Mouse (Mus musculus) MEL (cell line): Measurements from ENCODE around the gene Lama1. TPM values are rescaled to one million over a fixed set of nuclear protein-coding genes. Genes with fewer than 3 reads are reported as not detected.

Source experiments
- DNase-seq: peaks from one replicate; pipeline ENCODE4 v3.0.0; 2011; ENCODE audit warnings: low read depth, low spot score
- H3K27ac ChIP-seq: 2 replicates; pipeline ENCODE4 v1.5.1; 2012; ENCODE audit warnings: low read depth, mild to moderate bottlenecking, control low read depth, low read length, moderate library complexity; ENCODE audit not compliant: control insufficient read depth
- H3K27me3 ChIP-seq, 2 experiments: fragments of 150-350 bp in 1 of 2; sonication (generic) in 1 of 2; 2 replicates each; pipeline ENCODE4 v1.6.1; 2012; ENCODE audit warnings: low read length in 2 of 2, mild to moderate bottlenecking in 2 of 2, improper control_type of control experiment in 1 of 2, moderate library complexity in 1 of 2; ENCODE audit not compliant: insufficient read depth in 2 of 2, control insufficient read depth in 1 of 2
- H3K36me3 ChIP-seq, 2 experiments: 2 replicates each; pipeline ENCODE4 v1.6.1; 2012 to 2014; ENCODE audit warnings: low read length in 2 of 2, improper control_type of control experiment in 1 of 2, inconsistent platforms in 1 of 2, mild to moderate bottlenecking in 1 of 2; ENCODE audit not compliant: insufficient read depth in 2 of 2, control insufficient read depth in 1 of 2
- H3K4me1 ChIP-seq, 2 experiments: fragments of 150-350 bp in 1 of 2; sonication (generic) in 1 of 2; 2 replicates each; pipeline ENCODE4 v1.6.1; 2012; ENCODE audit warnings: low read length in 2 of 2, improper control_type of control experiment in 1 of 2, mild to moderate bottlenecking in 1 of 2; ENCODE audit not compliant: insufficient read depth in 2 of 2, control insufficient read depth in 1 of 2
- H3K4me3 ChIP-seq, 2 experiments: fragments of 150-350 bp in 1 of 2; sonication (generic) in 1 of 2; 2 replicates each; pipeline ENCODE4 v1.5.1; 2012; ENCODE audit warnings: low read depth in 2 of 2, low read length in 2 of 2, mild to moderate bottlenecking in 2 of 2, moderate library complexity in 2 of 2, control low read depth in 1 of 2, improper control_type of control experiment in 1 of 2; ENCODE audit not compliant: control insufficient read depth in 1 of 2, insufficient read depth in 1 of 2
- H3K79me2 ChIP-seq: 2 replicates; pipeline ENCODE4 v1.6.1; 2012; ENCODE audit warnings: mild to moderate bottlenecking, low read length, moderate library complexity; ENCODE audit not compliant: control insufficient read depth, poor library complexity, insufficient read depth
- H3K9ac ChIP-seq: 2 replicates; pipeline ENCODE4 v1.6.1; 2012; ENCODE audit warnings: low read depth, mild to moderate bottlenecking, control low read depth, low read length, moderate library complexity; ENCODE audit not compliant: control insufficient read depth, poor library complexity, severe bottlenecking
- H3K9me3 ChIP-seq: fragments of 150-350 bp; sonication (generic); replicated peaks from 2 replicates; pipeline ENCODE4 v1.6.1; 2012; ENCODE audit warnings: mild to moderate bottlenecking, low read length, improper control_type of control experiment, moderate library complexity; ENCODE audit not compliant: insufficient read depth
- BHLHE40 ChIP-seq: IDR thresholded peaks from 2 replicates; pipeline ENCODE4 v1.6.1; 2012; ENCODE audit warnings: low read depth, mild to moderate bottlenecking, inconsistent platforms, low read length, improper control_type of control experiment, borderline replicate concordance
- CHD2 ChIP-seq: IDR thresholded peaks from 2 replicates; pipeline ENCODE4 v1.6.1; 2011; ENCODE audit warnings: low read length, improper control_type of control experiment
- CTCF ChIP-seq, 3 experiments: IDR thresholded peaks in 2 of 3; conservative IDR thresholded peaks in 1 of 3; 2 replicates each; pipeline ENCODE4 v1.5.1; 2011 to 2012; ENCODE audit warnings: low read length in 3 of 3, low read depth in 2 of 3, mild to moderate bottlenecking in 2 of 3, improper control_type of control experiment in 1 of 3, inconsistent platforms in 1 of 3, mixed read lengths in 1 of 3, moderate library complexity in 1 of 3; ENCODE audit not compliant: control insufficient read depth in 1 of 3, insufficient read depth in 1 of 3, poor library complexity in 1 of 3, severe bottlenecking in 1 of 3
- E2F4 ChIP-seq: IDR thresholded peaks from 2 replicates; pipeline ENCODE4 v1.6.1; 2011; ENCODE audit warnings: low read depth, low read length, improper control_type of control experiment, borderline replicate concordance
- ELF1 ChIP-seq: IDR thresholded peaks from 2 replicates; pipeline ENCODE4 v1.6.1; 2014; ENCODE audit warnings: low read depth, mild to moderate bottlenecking, inconsistent platforms, low read length, improper control_type of control experiment, moderate library complexity
- EP300 ChIP-seq, 2 experiments: IDR thresholded peaks; 2 replicates each; pipeline ENCODE4 v1.6.1; 2011; ENCODE audit warnings: improper control_type of control experiment in 2 of 2, low read length in 2 of 2, low read depth in 1 of 2, mild to moderate bottlenecking in 1 of 2
- ETS1 ChIP-seq: IDR thresholded peaks from 2 replicates; pipeline ENCODE4 v1.6.1; 2012; ENCODE audit warnings: low read depth, mild to moderate bottlenecking, inconsistent platforms, low read length, improper control_type of control experiment, moderate library complexity
- GABPA ChIP-seq: IDR thresholded peaks from 2 replicates; pipeline ENCODE4 v1.6.1; 2012; ENCODE audit warnings: low read depth, mild to moderate bottlenecking, inconsistent platforms, low read length, improper control_type of control experiment, moderate library complexity
- GATA1 ChIP-seq: IDR thresholded peaks from 2 replicates; pipeline ENCODE4 v1.6.1; 2011; ENCODE audit warnings: low read depth, low read length, improper control_type of control experiment
- KAT2A ChIP-seq: conservative IDR thresholded peaks from 2 replicates; pipeline ENCODE4 v1.6.1; 2012; ENCODE audit warnings: low read depth, low read length, improper control_type of control experiment, inconsistent platforms
- MAFK ChIP-seq: IDR thresholded peaks from 2 replicates; pipeline ENCODE4 v1.6.1; 2011; ENCODE audit warnings: low read depth, mild to moderate bottlenecking, low read length, improper control_type of control experiment, borderline replicate concordance
- MAX ChIP-seq: IDR thresholded peaks from 2 replicates; pipeline ENCODE4 v1.6.1; 2011; ENCODE audit warnings: low read length, improper control_type of control experiment
- MAZ ChIP-seq: IDR thresholded peaks from 2 replicates; pipeline ENCODE4 v1.6.1; 2012; ENCODE audit warnings: low read depth, mild to moderate bottlenecking, inconsistent platforms, low read length, improper control_type of control experiment
- RAD21 ChIP-seq: IDR thresholded peaks from 2 replicates; pipeline ENCODE4 v1.6.1; 2011; ENCODE audit warnings: mild to moderate bottlenecking, low read depth, low read length, improper control_type of control experiment
- TAL1 ChIP-seq: IDR thresholded peaks from 2 replicates; pipeline ENCODE4 v1.6.1; 2012; ENCODE audit warnings: mild to moderate bottlenecking, inconsistent platforms, low read length, moderate library complexity, mixed read lengths
- TBP ChIP-seq: IDR thresholded peaks from 2 replicates; pipeline ENCODE4 v1.8.0; 2011; ENCODE audit warnings: low read depth, low read length, improper control_type of control experiment
- TCF12 ChIP-seq: IDR thresholded peaks from 2 replicates; pipeline ENCODE4 v1.6.1; 2014; ENCODE audit warnings: low read depth, mild to moderate bottlenecking, inconsistent platforms, low read length, improper control_type of control experiment, moderate library complexity
- USF1 ChIP-seq: IDR thresholded peaks from 2 replicates; pipeline ENCODE4 v1.6.1; 2014; ENCODE audit warnings: low read depth, mild to moderate bottlenecking, inconsistent platforms, low read length, improper control_type of control experiment, moderate library complexity
- ZC3H11A ChIP-seq: IDR thresholded peaks from 2 replicates; pipeline ENCODE4 v1.6.1; 2012; ENCODE audit warnings: low read depth, mild to moderate bottlenecking, inconsistent platforms, low read length, improper control_type of control experiment
- ZMIZ1 ChIP-seq: IDR thresholded peaks from 2 replicates; pipeline ENCODE4 v1.6.1; 2012; ENCODE audit warnings: low read depth, mild to moderate bottlenecking, inconsistent platforms, low read length, improper control_type of control experiment, moderate library complexity
- ZNF384 ChIP-seq: IDR thresholded peaks from 2 replicates; pipeline ENCODE4 v1.6.1; 2012; ENCODE audit warnings: low read depth, mild to moderate bottlenecking, inconsistent platforms, low read length, improper control_type of control experiment
- polyA plus RNA-seq, 2 experiments: library from polyadenylated mRNA; stranded (reverse) in 1 of 2; unstranded in 1 of 2; fragments of >175 nt in 1 of 2; fragments of >200 nt in 1 of 2; gene quantifications; 2 replicates each; pipeline versions ENCODE4 v1.2.1 to v1.2.4; 2012; ENCODE audit warnings: low replicate concordance in 2 of 2, low read depth in 1 of 2; ENCODE audit not compliant: insufficient read length in 2 of 2, insufficient read depth in 1 of 2, missing spikeins in 1 of 2
- total RNA-seq: library from RNA; depleted of rRNA; stranded (reverse); fragments of 300-350 nt; gene quantifications from 2 replicates; pipeline ENCODE4 v1.2.3, GENCODE M21; 2012

Lama1 gene
- total and polyA plus RNA-seq, 3 experiments, result not detected

- H3K4me1 ChIP-seq, result no peaks in the 10 kb centered on the region
- no peaks in the 10 kb centered on the region for H3K9me3 ChIP-seq
- H3K4me3 ChIP-seq, result no peak overlapping the region
- no peaks in the 10 kb centered on the region for H3K36me3 ChIP-seq
- no peak for DNase-seq
- TF ChIP-seq RAD21, result no peak
- TF ChIP-seq ELF1, result no peak
- no peak for TF ChIP-seq CTCF (IDR thresholded peaks at IDR 0.05 in 2 of 3, conservative IDR thresholded peaks at IDR 0.05 in 1 of 3; ENCODE audit: control insufficient read depth in 1 of 3, insufficient read depth in 1 of 3, low read depth in 2 of 3, low read length in 3 of 3, poor library complexity in 1 of 3, severe bottlenecking in 1 of 3)
- TF ChIP-seq KAT2A, result no peak
- no peak for TF ChIP-seq TAL1
- no peak for TF ChIP-seq EP300 (IDR thresholded peaks at IDR 0.05; ENCODE audit: low read depth in 1 of 2, low read length in 2 of 2)
- TF ChIP-seq ZNF384, result no peak
- no peak for TF ChIP-seq GATA1
- no peak overlapping the region for H3K9ac ChIP-seq
- no peak overlapping the region for H3K27ac ChIP-seq
- no peaks in the 10 kb centered on the region for H3K79me2 ChIP-seq
- no peaks in the 10 kb centered on the region for H3K27me3 ChIP-seq
Measured at GRCm38 (mm10) chr17:67701761-67702160, 4.7 kb downstream of the Lama1 start.

- H3K79me2 ChIP-seq, result no peaks in the 10 kb centered on the region
- H3K27me3 ChIP-seq, result no peaks in the 10 kb centered on the region
- no peak overlapping the region for H3K9ac ChIP-seq
- H3K36me3 ChIP-seq, result no peaks in the 10 kb centered on the region
- H3K4me3 ChIP-seq, result no peak overlapping the region
- H3K4me1 ChIP-seq, result no peaks in the 10 kb centered on the region
- H3K9me3 ChIP-seq, result no peaks in the 10 kb centered on the region
- no peak for DNase-seq
- no peak overlapping the region for H3K27ac ChIP-seq
- TF ChIP-seq ZC3H11A (no peak), ETS1 (no peak)
- TF ChIP-seq, all 39 proteins: peak for 0
Measured at GRCm38 (mm10) chr17:67702941-67703340, 5.9 kb downstream of the Lama1 start.

GRCm38 (mm10) chr17:67705035-67705769 is 8.1 kb downstream of the Lama1 start:
- no peaks in the 10 kb centered on the region for H3K36me3 ChIP-seq
- H3K79me2 ChIP-seq, result no peaks in the 10 kb centered on the region
- no peak overlapping the region for H3K9ac ChIP-seq
- H3K27me3 ChIP-seq, result no peaks in the 10 kb centered on the region
- H3K4me1 ChIP-seq, result no peaks in the 10 kb centered on the region
- H3K9me3 ChIP-seq, result no peaks in the 10 kb centered on the region
- no peak overlapping the region for H3K4me3 ChIP-seq
- TF ChIP-seq EP300 (IDR thresholded peaks at IDR 0.05; ENCODE audit: low read depth in 1 of 2, low read length in 2 of 2) (no peak), CTCF (IDR thresholded peaks at IDR 0.05 in 2 of 3, conservative IDR thresholded peaks at IDR 0.05 in 1 of 3; ENCODE audit: control insufficient read depth in 1 of 3, insufficient read depth in 1 of 3, low read depth in 2 of 3, low read length in 3 of 3, poor library complexity in 1 of 3, severe bottlenecking in 1 of 3) (no peak), ZC3H11A (no peak), MAZ (no peak), MAX (no peak), MAFK (no peak), USF1 (no peak), GABPA (no peak), CHD2 (no peak), RAD21 (no peak), TCF12 (no peak), E2F4 (no peak), ZMIZ1 (no peak), ETS1 (no peak), TBP (no peak), BHLHE40 (no peak)
- DNase-seq, result no peak
- H3K27ac ChIP-seq, result no peak overlapping the region
